Mouse (Mus musculus): ENCODE measurements around the gene Gucy2c. TPM values are rescaled to one million over a fixed set of nuclear protein-coding genes. Genes with fewer than 3 reads are reported as not detected.

Gucy2c gene
- polyA plus RNA-seq, 1 experiment: not detected

GRCm38 (mm10) chr6:136714097-136714496 is 67.5 kb downstream of the Gucy2c start:
- H3K4me3 ChIP-seq (replicated peaks): no peak overlapping the region
- H3K27me3 ChIP-seq (replicated peaks): no peaks in the 10 kb centered on the region
- no peak for TF ChIP-seq GATA1 (IDR thresholded peaks at IDR 0.05; ENCODE audit: borderline replicate concordance, low read length)
- no peak for TF ChIP-seq FLI1 (IDR thresholded peaks at IDR 0.05; ENCODE audit: low read length)
- H3K9me3 ChIP-seq: peaks cover 10% of the 10 kb centered on the region
- no peaks in the 10 kb centered on the region for H3K4me1 ChIP-seq
- H3K36me3 ChIP-seq (replicated peaks; ENCODE audit: low read length): no peaks in the 10 kb centered on the region

GRCm38 (mm10) chr6:136710408-136710807 is 71.2 kb downstream of the Gucy2c start:
- TF ChIP-seq GATA1 (IDR thresholded peaks at IDR 0.05; ENCODE audit: borderline replicate concordance, low read length) (no peak), FLI1 (IDR thresholded peaks at IDR 0.05; ENCODE audit: low read length) (no peak)
- Histone ChIP-seq H3K27me3 (replicated peaks) (no peaks in the 10 kb centered on the region), H3K9me3 (peaks cover 13% of the 10 kb centered on the region), H3K4me1 (no peaks in the 10 kb centered on the region), H3K4me3 (replicated peaks) (no peak overlapping the region), H3K36me3 (replicated peaks; ENCODE audit: low read length) (no peaks in the 10 kb centered on the region)

GRCm38 (mm10) chr6:136708597-136708996 is 73.0 kb downstream of the Gucy2c start:
- Histone ChIP-seq H3K4me3 (replicated peaks) (no peak overlapping the region), H3K4me1 (no peaks in the 10 kb centered on the region), H3K27me3 (replicated peaks) (no peaks in the 10 kb centered on the region), H3K36me3 (replicated peaks; ENCODE audit: low read length) (no peaks in the 10 kb centered on the region), H3K9me3 (peaks cover 13% of the 10 kb centered on the region)
- no peak for TF ChIP-seq GATA1 (IDR thresholded peaks at IDR 0.05; ENCODE audit: borderline replicate concordance, low read length)

GRCm38 (mm10) chr6:136701878-136702277 is 79.7 kb downstream of the Gucy2c start:
- Histone ChIP-seq H3K9me3 (no peaks in the 10 kb centered on the region), H3K36me3 (replicated peaks; ENCODE audit: low read length) (no peaks in the 10 kb centered on the region), H3K27me3 (replicated peaks) (peaks cover 7% of the 10 kb centered on the region), H3K4me1 (no peaks in the 10 kb centered on the region), H3K4me3 (replicated peaks) (no peak overlapping the region)
- TF ChIP-seq GATA1 (IDR thresholded peaks at IDR 0.05; ENCODE audit: borderline replicate concordance, low read length): no peak
- no peak for TF ChIP-seq FLI1 (IDR thresholded peaks at IDR 0.05; ENCODE audit: low read length)

- H3K9me3 ChIP-seq: no peaks in the 10 kb centered on the region
- H3K4me3 ChIP-seq (replicated peaks): no peak overlapping the region
- peaks cover 7% of the 10 kb centered on the region for H3K27me3 ChIP-seq (replicated peaks)
- TF ChIP-seq FLI1 (IDR thresholded peaks at IDR 0.05; ENCODE audit: low read length) (no peak), GATA1 (IDR thresholded peaks at IDR 0.05; ENCODE audit: borderline replicate concordance, low read length) (no peak)
- H3K4me1 ChIP-seq: no peaks in the 10 kb centered on the region
- no peaks in the 10 kb centered on the region for H3K36me3 ChIP-seq (replicated peaks; ENCODE audit: low read length)
These were observed 80.4 kb downstream of the Gucy2c start for GRCm38 (mm10) chr6:136701185-136701584.

GRCm38 (mm10) chr6:136691314-136691713 is 90.3 kb downstream of the Gucy2c start:
- Histone ChIP-seq H3K4me3 (replicated peaks) (no peak overlapping the region), H3K27me3 (replicated peaks) (peaks cover 6% of the 10 kb centered on the region), H3K9me3 (peaks cover 38% of the 10 kb centered on the region), H3K36me3 (replicated peaks; ENCODE audit: low read length) (no peaks in the 10 kb centered on the region), H3K4me1 (no peaks in the 10 kb centered on the region)
- TF ChIP-seq FLI1 (IDR thresholded peaks at IDR 0.05; ENCODE audit: low read length): no peak
- TF ChIP-seq GATA1 (IDR thresholded peaks at IDR 0.05; ENCODE audit: borderline replicate concordance, low read length): no peak

GRCm38 (mm10) chr6:136690527-136690926 is 91.0 kb downstream of the Gucy2c start:
- no peaks in the 10 kb centered on the region for H3K36me3 ChIP-seq (replicated peaks; ENCODE audit: low read length)

GRCm38 (mm10) chr6:136689790-136690413 is 91.7 kb downstream of the Gucy2c start:
- H3K4me1 ChIP-seq: peaks cover 4% of the 10 kb centered on the region; the same call in 1 of the 2 replicates
- peak overlapping the region; percentile 7 for H3K4me3 ChIP-seq (replicated peaks)
- peaks cover 6% of the 10 kb centered on the region for H3K27me3 ChIP-seq (replicated peaks)
- peaks cover 34% of the 10 kb centered on the region for H3K9me3 ChIP-seq
- TF ChIP-seq GATA1 (IDR thresholded peaks at IDR 0.05; ENCODE audit: borderline replicate concordance, low read length) (no peak), FLI1 (IDR thresholded peaks at IDR 0.05; ENCODE audit: low read length) (no peak)
- no peaks in the 10 kb centered on the region for H3K36me3 ChIP-seq (replicated peaks; ENCODE audit: low read length)

More at GRCm38 (mm10) chr6:136690527-136690926, 91.0 kb downstream of the Gucy2c start:
- peaks cover 6% of the 10 kb centered on the region for H3K27me3 ChIP-seq (replicated peaks)
- no peak overlapping the region for H3K4me3 ChIP-seq (replicated peaks)
- TF ChIP-seq FLI1 (IDR thresholded peaks at IDR 0.05; ENCODE audit: low read length) (no peak), GATA1 (IDR thresholded peaks at IDR 0.05; ENCODE audit: borderline replicate concordance, low read length) (no peak)
- H3K4me1 ChIP-seq: peaks cover 3% of the 10 kb centered on the region; the same call in 1 of the 2 replicates
- H3K9me3 ChIP-seq: peaks cover 38% of the 10 kb centered on the region

- H3K36me3 ChIP-seq (replicated peaks; ENCODE audit: low read length): no peaks in the 10 kb centered on the region
- H3K27me3 ChIP-seq (replicated peaks): peaks cover 4% of the 10 kb centered on the region
- no peaks in the 10 kb centered on the region for H3K9me3 ChIP-seq
- peaks cover 14% of the 10 kb centered on the region for H3K4me1 ChIP-seq
- TF ChIP-seq FLI1 (IDR thresholded peaks at IDR 0.05; ENCODE audit: low read length) (no peak), GATA1 (IDR thresholded peaks at IDR 0.05; ENCODE audit: borderline replicate concordance, low read length) (no peak)
- no peak overlapping the region for H3K4me3 ChIP-seq (replicated peaks)
These were observed 96.1 kb downstream of the Gucy2c start for GRCm38 (mm10) chr6:136685433-136685832.

- H3K4me1 ChIP-seq: peaks cover 14% of the 10 kb centered on the region
- H3K27me3 ChIP-seq (replicated peaks): no peaks in the 10 kb centered on the region
- no peaks in the 10 kb centered on the region for H3K9me3 ChIP-seq
- TF ChIP-seq GATA1 (IDR thresholded peaks at IDR 0.05; ENCODE audit: borderline replicate concordance, low read length) (no peak), FLI1 (IDR thresholded peaks at IDR 0.05; ENCODE audit: low read length) (no peak)
- H3K4me3 ChIP-seq (replicated peaks): no peak overlapping the region
- H3K36me3 ChIP-seq (replicated peaks; ENCODE audit: low read length): no peaks in the 10 kb centered on the region
These were observed 97.9 kb downstream of the Gucy2c start for GRCm38 (mm10) chr6:136683410-136684334.

All from megakaryocyte, embryonic 14.5 days (primary cell).